Mouse (Mus musculus): ENCODE results near the gene Cyp2d34.

DNA sequence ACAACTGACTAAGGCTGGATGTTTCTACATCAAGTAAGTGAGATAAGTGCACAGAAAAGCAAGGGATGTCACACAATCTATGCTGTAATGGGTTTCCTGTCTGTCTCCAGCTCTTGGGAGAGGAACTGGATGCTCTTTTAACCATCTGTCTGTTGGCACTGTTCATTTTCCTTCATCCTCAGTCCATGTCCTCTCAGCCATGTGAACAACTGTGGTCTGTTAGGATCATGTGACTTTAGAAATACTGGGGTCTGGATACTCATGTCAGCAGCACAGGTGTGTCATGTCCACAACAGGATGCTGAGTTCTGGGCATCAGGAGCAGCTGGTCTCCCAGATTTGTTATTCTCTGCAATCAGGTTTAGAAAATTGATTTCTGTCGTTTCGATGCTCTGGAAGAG is 35.6 kb upstream of the Cyp2d34 start:
- TF ChIP-seq USF1 (IDR thresholded peaks at IDR 0.05; ENCODE audit: low read depth): no peak
- TF ChIP-seq CTCF (IDR thresholded peaks at IDR 0.05; ENCODE audit: control insufficient read depth, insufficient read depth, insufficient read length): no peak
